Mouse (Mus musculus) small intestine, adult 2 months (tissue): ENCODE results near the gene Fam53b.

Source experiments
- CTCF ChIP-seq: fragments of 200-500 bp; IDR thresholded peaks from 2 replicates; pipeline ENCODE4 v1.5.1; 2012; ENCODE audit warnings: low read depth, mild to moderate bottlenecking, control low read depth, inconsistent platforms, low read length, moderate library complexity, mixed read lengths; ENCODE audit not compliant: insufficient replicate concordance, insufficient read length; ENCODE audit errors: extremely low read depth
- POLR2A ChIP-seq: fragments of 200-500 bp; IDR thresholded peaks from 2 replicates; pipeline ENCODE4 v1.6.1; 2012; ENCODE audit warnings: low read depth, mild to moderate bottlenecking, control low read depth, inconsistent platforms, low read length, moderate library complexity

DNA sequence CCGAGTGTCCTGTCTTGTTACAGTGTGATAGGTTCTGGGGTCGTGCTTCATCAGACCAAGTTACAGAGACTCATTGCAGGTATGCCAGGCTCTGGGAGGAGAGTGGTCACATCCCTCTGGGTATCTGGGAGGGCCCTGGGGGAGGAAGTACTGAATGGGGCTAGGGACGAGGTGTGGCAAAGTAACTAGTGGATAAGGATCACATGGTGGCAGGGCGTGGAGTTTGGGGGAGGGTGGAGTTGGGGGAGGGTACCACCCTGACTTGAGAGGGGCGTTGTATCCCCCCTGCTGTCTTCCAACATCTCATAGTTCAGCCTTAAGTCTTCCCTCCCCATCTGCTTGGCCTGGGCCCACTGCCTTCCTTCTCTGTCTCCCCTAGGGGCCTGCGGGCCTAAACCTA, 134.1 kb downstream of the Fam53b start:
- TF ChIP-seq CTCF (no peak), POLR2A (no peak)
